Mouse (Mus musculus): ENCODE measurements around the gene Rps27l. TPM values are rescaled to one million over a fixed set of nuclear protein-coding genes. Genes with fewer than 3 reads are reported as not detected.

Gene Rps27l
- polyA plus RNA-seq, 3 experiments from 2014 or later: 143 to 443 (median 185) TPM

GRCm38 (mm10) chr9:66920488-66921279, 25.2 kb upstream of the Rps27l start:
- no peak for ATAC-seq

- no peak for ATAC-seq
These were observed 23.8 kb upstream of the Rps27l start for GRCm38 (mm10) chr9:66922076-66922475.

- ATAC-seq: no peak
These were observed 20.0 kb upstream of the Rps27l start for GRCm38 (mm10) chr9:66925853-66926252.

DNA sequence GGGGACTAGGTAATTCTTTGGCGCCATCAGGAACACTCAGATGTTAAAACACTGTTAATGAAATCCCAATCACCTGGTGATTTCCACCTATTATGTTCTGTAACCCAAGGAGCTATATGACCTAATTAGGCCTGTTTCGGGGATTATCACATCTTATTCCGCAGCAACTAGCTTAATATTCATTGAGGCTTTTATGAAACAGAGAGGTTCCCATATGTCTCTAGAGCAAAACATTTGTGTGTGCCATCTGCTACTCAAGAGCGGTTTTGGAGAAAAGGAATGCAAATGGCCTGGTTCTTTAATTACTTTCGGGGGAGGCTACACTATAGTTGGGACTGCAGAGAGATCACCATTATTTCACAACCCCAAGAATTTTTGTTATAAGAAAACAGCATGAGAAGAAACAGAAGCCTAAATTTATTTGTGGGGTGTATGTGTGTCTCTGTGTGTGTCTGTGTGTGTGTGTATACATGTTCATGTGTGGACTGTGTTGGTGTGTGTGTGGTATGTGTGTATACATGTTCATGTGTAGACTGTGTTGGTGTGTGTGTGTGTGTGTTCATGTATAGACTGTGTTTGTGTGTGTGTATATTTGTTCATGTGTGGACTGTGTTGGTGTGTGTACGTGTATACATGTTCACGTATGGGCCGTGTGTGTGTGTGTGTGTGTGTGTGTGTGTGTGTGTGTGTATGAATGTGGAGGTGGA, 18.0 kb upstream of the Rps27l start:
- no peak for ATAC-seq

DNA sequence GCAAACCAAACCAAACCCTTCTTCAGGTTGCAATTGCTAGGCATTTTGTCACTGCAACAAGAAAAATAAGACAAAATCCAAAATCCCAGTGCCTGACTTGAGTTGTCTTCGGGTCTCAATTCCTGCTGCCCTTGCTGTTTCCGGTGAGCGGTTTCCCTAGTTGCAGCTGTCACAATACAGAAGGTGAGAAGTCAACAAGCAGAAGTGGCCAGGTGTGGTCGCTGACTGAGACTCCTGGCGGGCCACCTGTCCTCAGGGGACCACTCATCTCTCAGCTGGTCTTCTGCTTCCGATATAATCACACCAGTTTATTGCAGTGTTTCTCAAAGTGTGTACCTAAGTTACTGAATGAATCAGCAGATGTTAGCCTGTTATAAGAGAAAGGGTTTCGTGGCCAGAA, 15.5 kb upstream of the Rps27l start:
- ATAC-seq: no peak

DNA sequence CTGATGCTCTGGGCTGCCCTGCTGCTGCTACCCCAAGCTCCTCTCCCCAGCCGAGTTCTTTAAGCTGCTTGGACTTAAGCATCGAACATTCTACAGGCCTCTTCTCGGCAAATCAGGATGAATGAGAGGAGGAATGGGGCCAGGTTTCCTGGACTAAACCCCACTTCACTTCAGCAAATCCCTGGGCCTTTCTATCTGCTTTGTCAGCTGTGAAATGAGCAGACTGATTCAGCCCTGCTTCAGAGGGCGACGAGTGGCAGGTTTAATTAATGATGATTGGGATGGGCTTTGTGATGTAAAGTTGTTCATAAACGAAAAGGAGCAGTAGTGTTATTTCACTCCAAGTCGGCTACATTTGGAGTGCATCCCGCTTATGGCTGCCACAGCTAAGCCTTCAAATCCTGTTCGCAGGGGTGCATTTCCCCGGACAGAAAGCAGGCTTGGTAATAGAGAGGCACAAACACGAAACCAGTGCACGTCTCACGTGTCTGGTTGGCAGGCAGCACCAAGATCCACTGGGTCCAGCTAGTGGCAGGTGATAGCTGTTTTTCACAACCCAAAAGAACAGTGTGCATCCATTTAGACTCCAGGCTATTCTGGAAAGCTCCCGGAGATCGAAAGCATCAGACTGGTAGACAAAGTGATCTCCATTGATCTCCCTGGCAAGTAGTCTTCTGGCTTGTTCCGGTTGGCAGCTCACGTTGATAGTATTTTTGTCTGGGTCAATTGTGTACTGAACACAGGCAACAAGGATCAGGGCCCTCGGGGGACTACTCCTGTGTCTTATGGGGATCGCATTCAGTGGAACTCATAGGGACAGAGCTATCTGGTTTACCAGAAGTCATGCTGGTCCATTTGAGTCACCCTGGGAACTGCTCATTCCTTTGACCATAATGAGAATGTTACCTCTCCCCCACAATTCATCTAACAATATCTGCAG, 11.7 kb upstream of the Rps27l start:
- no peak for ATAC-seq

GRCm38 (mm10) chr9:66937507-66937906, 8.4 kb upstream of the Rps27l start:
- ATAC-seq: no peak

- peak; percentile 77 for ATAC-seq
These were observed 7.0 kb upstream of the Rps27l start for GRCm38 (mm10) chr9:66938836-66939235.

GRCm38 (mm10) chr9:66945161-66945560, 725 bp upstream of the Rps27l start:
- ATAC-seq: no peak

DNA sequence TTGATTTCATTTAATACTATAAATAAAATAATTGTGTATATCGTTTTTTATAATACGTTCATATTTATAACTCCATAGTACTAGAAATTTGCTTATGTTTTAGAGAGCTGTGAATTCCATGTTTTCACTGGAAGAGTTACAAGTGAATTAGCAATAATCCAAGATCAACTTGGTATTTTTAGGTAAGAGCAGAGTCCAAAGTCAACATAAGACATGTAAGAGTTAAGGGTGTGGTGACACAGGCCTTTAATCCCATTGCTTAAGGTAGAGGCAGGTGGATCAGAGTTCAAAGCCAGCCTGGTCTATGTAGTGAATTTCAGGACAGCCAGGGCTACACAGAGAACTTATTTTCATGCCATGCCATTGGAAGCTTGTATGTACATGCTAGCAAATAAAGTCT, 2.6 kb downstream of the Rps27l start:
- no peak for ATAC-seq

GRCm38 (mm10) chr9:66952321-66952720, 6.4 kb downstream of the Rps27l start:
- no peak for ATAC-seq

DNA sequence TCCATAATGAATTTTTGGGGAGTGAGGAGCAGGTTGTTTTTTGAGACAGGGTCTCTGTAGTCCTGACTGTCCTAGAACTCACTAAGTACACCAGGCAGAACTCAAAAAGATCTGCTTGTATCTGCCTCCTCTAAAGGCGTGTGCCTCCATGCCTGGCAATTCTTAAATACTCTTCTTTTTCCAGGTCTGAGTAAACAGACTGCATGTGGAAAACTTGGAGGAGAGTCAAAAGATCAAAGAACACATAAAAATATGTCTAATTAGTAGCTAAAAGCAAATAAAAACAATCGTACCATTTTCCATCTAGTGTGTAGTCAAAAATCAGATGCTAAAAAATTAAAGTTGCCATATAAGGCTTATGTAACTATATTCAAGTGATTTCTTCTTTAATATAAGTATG, 7.0 kb downstream of the Rps27l start:
- ATAC-seq: no peak

GRCm38 (mm10) chr9:66957451-66957850, 11.6 kb downstream of the Rps27l start:
- no peak for ATAC-seq

GRCm38 (mm10) chr9:66961478-66961877, 15.6 kb downstream of the Rps27l start:
- ATAC-seq: no peak

DNA sequence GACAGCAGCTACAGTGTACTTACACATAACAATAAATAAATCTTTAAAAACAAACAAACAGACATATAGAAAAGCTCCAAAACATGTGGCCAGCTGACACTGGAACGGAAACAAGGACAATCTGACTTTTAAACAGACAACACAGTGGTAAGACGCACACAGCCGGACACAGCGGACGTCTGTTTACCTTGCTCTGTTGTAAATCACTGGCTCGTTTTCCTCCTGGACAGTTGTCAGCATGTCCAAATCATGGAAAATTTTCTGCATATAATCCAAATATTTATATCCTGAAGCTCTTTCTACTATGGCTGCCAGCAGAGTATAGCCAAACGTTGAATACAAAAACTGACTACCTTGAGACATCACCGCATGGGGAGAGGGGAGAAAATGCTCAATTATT, 21.6 kb downstream of the Rps27l start:
- no peak for ATAC-seq

DNA sequence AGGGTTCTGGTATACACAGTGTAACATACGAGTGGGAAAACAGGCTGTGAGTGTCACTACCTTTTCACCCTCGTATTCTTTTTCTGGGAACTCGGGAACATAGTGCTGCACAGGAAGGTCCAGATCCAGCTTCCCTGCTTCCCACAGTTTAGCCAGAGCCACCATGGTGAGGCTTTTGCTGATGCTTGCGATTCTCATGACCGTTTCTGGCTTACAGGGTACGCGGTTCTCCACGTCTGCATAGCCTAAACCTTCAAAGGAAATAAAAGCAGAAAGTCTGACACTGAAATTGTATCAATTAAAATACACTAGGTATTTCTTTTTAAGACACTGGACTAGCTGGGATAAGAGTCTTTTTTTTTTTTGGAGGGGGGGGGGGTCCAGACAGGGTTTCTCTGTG, 25.2 kb downstream of the Rps27l start:
- no peak for ATAC-seq

- ATAC-seq: peak; percentile 80
These were observed 28.9 kb downstream of the Rps27l start for GRCm38 (mm10) chr9:66974721-66975225.

DNA sequence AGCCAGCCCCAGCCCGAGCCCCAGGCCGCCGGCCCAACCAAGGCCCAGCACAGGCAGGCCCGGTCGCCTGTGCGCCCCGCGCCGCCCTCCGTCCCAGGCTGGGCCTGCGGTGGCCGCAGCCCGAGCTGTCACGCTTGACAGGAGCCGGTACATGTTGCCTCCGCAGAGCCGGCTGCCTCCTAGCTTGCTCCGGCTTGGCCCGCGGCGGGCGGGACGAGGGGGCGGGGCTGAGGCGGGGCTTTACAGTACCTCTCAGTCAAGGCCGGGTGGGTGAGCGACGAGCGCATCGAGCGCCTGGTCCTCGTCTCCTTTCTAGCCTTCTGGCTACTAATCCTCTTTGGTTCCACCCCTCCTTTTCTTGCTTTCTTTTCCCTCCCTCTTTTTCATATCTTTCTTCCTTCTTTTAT, 29.4 kb downstream of the Rps27l start, which contains the start of gene Lactb:
Gene Lactb (minus strand): TSS at position 246 of the 407 bp plus-strand sequence.
- ATAC-seq: peak; percentile 81

GRCm38 (mm10) chr9:66977121-66977520, 31.2 kb downstream of the Rps27l start:
- no peak for ATAC-seq

- no peak for ATAC-seq
These were observed 32.1 kb downstream of the Rps27l start for GRCm38 (mm10) chr9:66977982-66978381.

DNA sequence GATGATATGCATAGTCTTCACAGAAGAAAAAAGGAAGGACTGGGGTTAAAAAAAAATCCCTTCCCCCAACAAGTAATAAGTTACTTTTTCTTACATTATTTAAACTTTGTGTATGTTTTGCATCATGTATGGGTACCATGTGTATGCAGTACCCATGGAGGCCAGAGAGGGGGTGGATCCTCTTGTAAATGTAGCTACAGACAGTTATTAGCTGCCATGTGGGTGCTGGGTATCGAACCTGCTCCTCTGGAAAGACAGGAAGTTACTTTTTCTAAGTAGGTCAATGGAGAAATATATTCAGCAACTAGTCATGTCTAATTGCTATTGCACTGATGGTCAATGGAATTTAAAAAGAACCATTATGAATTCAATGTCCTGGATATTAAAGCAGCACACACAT, 32.6 kb downstream of the Rps27l start:
- ATAC-seq: no peak

GRCm38 (mm10) chr9:66980458-66980857, 34.6 kb downstream of the Rps27l start:
- ATAC-seq: peak; percentile 61

DNA sequence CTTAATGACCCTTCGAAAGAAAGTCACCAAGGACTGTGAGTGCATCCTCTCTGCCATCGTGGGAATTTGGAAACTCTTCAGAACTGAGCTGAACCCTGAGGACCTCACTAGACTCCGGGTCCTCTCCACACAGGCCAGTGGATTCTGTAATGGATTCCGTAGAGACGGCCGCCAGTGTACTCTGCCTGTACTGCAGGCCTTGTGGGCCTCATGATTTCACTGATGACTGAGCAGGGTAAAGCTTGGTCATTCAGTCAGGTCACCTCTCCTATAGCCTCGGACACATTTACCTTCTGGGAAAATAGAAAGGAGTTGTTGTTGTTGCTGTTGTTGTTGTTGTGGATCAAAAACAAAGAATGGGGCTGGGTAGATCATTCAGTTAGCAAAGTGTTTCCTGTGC, 36.2 kb downstream of the Rps27l start:
- no peak for ATAC-seq

Measured in inflammation-experienced regulatory T-cells, adult 6 months (primary cell).